Mouse (Mus musculus) lung, embryonic 16.5 days (tissue): ENCODE measurements around the gene Trp53i13. TPM values are rescaled to one million over a fixed set of nuclear protein-coding genes. Genes with fewer than 3 reads are reported as not detected.
A peak's percentile ranks its signal among the peaks of the same experiment; 100 is the strongest.

Experiments
- ATAC-seq: fragments of 200-750 bp; cut with Nextera tagmentation; 2 replicates; pipeline ENCODE4 v1.8.0; 2017; ENCODE audit warnings: low read depth, mild to moderate bottlenecking, moderate library complexity
- H3K27ac ChIP-seq: fragments of 300-500 bp; sonication (generic); 2 replicates; pipeline ENCODE4 v1.5.1; 2014; ENCODE audit warnings: mild to moderate bottlenecking, control low read depth, low read length
- H3K27me3 ChIP-seq: fragments of 300-500 bp; sonication (generic); 2 replicates; pipeline ENCODE4 v1.6.1; 2014; ENCODE audit warnings: low read depth, low read length, mixed read lengths; ENCODE audit not compliant: control insufficient read depth, insufficient read depth
- H3K36me3 ChIP-seq: fragments of 300-500 bp; sonication (generic); 2 replicates; pipeline ENCODE4 v1.6.1; 2014; ENCODE audit warnings: low read length; ENCODE audit not compliant: control insufficient read depth, insufficient read depth
- H3K4me1 ChIP-seq: fragments of 300-500 bp; sonication (generic); replicated peaks from 2 replicates; pipeline ENCODE4 v1.6.1; 2014; ENCODE audit warnings: low read length, mixed read lengths; ENCODE audit not compliant: control insufficient read depth, insufficient read depth
- H3K4me2 ChIP-seq: fragments of 300-500 bp; sonication (generic); 2 replicates; pipeline ENCODE4 v1.6.1; 2014; ENCODE audit warnings: low read depth, low read length, control low read depth
- H3K4me3 ChIP-seq: fragments of 300-500 bp; sonication (generic); 2 replicates; pipeline ENCODE4 v1.5.1; 2014; ENCODE audit warnings: mild to moderate bottlenecking, low read length, control low read depth
- H3K9ac ChIP-seq: fragments of 300-500 bp; sonication (generic); 2 replicates; pipeline ENCODE4 v1.6.1; 2014; ENCODE audit warnings: low read length, control low read depth
- H3K9me3 ChIP-seq: fragments of 300-500 bp; sonication (generic); 2 replicates; pipeline ENCODE4 v1.6.1; 2016; ENCODE audit warnings: low read length; ENCODE audit not compliant: control insufficient read depth
- WGBS: fragments of 180-500 bp; shearing (Covaris S2); extraction: QIAGEN DNeasy Blood & Tissue Kit; methylation state at CpG from one replicate; pipeline ENCODE4 v1.1.7; 2014; 5-methylcytosine and 5-hydroxymethylcytosine counted together
- polyA plus RNA-seq: library from polyadenylated mRNA; unstranded; fragments of >200 nt; fragmentation: Nextera tagmentation; extraction: Ambion mirVana; gene quantifications from 2 replicates; pipeline ENCODE4 v1.2.1, GENCODE M21; 2015

The Trp53i13 gene
- polyA plus RNA-seq, 1 experiment from 2014 or later: 31.3 TPM

GRCm38 (mm10) chr11:77471407-77471806 is 44.4 kb downstream of the Trp53i13 start:
- Histone ChIP-seq H3K27ac (no peak overlapping the region), H3K9me3 (no peaks in the 10 kb centered on the region), H3K4me1 (peaks cover 8% of the 10 kb centered on the region; the same call in 1 of the 2 replicates), H3K36me3 (peaks cover 12% of the 10 kb centered on the region; the same call in 1 of the 2 replicates), H3K4me2 (no peak overlapping the region), H3K9ac (no peak overlapping the region), H3K4me3 (no peak overlapping the region), H3K27me3 (peaks cover 17% of the 10 kb centered on the region)
- WGBS: 73% methylated on average over 28 of the region's 29 CpGs
- no peak for ATAC-seq

GRCm38 (mm10) chr11:77468397-77468796 is 47.4 kb downstream of the Trp53i13 start:
- H3K27me3 ChIP-seq: peaks cover 30% of the 10 kb centered on the region

GRCm38 (mm10) chr11:77467784-77468183 is 48.0 kb downstream of the Trp53i13 start:
- Histone ChIP-seq H3K27ac (no peak overlapping the region), H3K4me2 (peak overlapping the region; percentile 38), H3K4me1 (peaks cover 15% of the 10 kb centered on the region; the same call in 1 of the 2 replicates), H3K36me3 (peaks cover 12% of the 10 kb centered on the region; the same call in 1 of the 2 replicates), H3K4me3 (no peak overlapping the region), H3K9me3 (no peaks in the 10 kb centered on the region), H3K9ac (no peak overlapping the region), H3K27me3 (peaks cover 37% of the 10 kb centered on the region)
- peak; percentile 11; the same call in 1 of the 2 replicates for ATAC-seq
- 13% methylated on average over 20 of the region's 20 CpGs for WGBS

More at GRCm38 (mm10) chr11:77468397-77468796, 47.4 kb downstream of the Trp53i13 start:
- ATAC-seq: no peak
- H3K4me3 ChIP-seq: no peak overlapping the region
- peaks cover 13% of the 10 kb centered on the region; the same call in 1 of the 2 replicates for H3K4me1 ChIP-seq
- no peaks in the 10 kb centered on the region for H3K9me3 ChIP-seq
- no peak overlapping the region for H3K4me2 ChIP-seq
- no peak overlapping the region for H3K27ac ChIP-seq
- H3K36me3 ChIP-seq: peaks cover 12% of the 10 kb centered on the region; the same call in 1 of the 2 replicates
- H3K9ac ChIP-seq: no peak overlapping the region
- 80% methylated on average over 9 of the region's 9 CpGs for WGBS

GRCm38 (mm10) chr11:77467157-77467556 is 48.6 kb downstream of the Trp53i13 start:
- ATAC-seq: peak; percentile 42
- H3K9ac ChIP-seq: no peak overlapping the region
- H3K4me3 ChIP-seq: no peak overlapping the region
- H3K4me1 ChIP-seq: peaks cover 19% of the 10 kb centered on the region
- peaks cover 9% of the 10 kb centered on the region; the same call in 1 of the 2 replicates for H3K36me3 ChIP-seq
- WGBS: 2% methylated on average over 25 of the region's 25 CpGs
- no peaks in the 10 kb centered on the region for H3K9me3 ChIP-seq
- no peak overlapping the region for H3K27ac ChIP-seq
- H3K27me3 ChIP-seq: peaks cover 40% of the 10 kb centered on the region
- H3K4me2 ChIP-seq: peak overlapping the region; percentile 34

- no peak overlapping the region for H3K4me3 ChIP-seq
- H3K4me1 ChIP-seq: peaks cover 23% of the 10 kb centered on the region
- 29% methylated on average over 9 of the region's 9 CpGs for WGBS
- no peaks in the 10 kb centered on the region for H3K9me3 ChIP-seq
- H3K4me2 ChIP-seq: no peak overlapping the region
- peaks cover 3% of the 10 kb centered on the region; the same call in 1 of the 2 replicates for H3K36me3 ChIP-seq
- no peak for ATAC-seq
- no peak overlapping the region for H3K27ac ChIP-seq
- H3K27me3 ChIP-seq: peaks cover 43% of the 10 kb centered on the region
- no peak overlapping the region for H3K9ac ChIP-seq
Measured at GRCm38 (mm10) chr11:77466544-77466943, 49.2 kb downstream of the Trp53i13 start.

- H3K9me3 ChIP-seq: no peaks in the 10 kb centered on the region
- no peak overlapping the region for H3K9ac ChIP-seq
- 54% methylated on average over 3 of the region's 3 CpGs for WGBS
- no peak overlapping the region for H3K4me3 ChIP-seq
- peaks cover 23% of the 10 kb centered on the region for H3K4me1 ChIP-seq
- no peak overlapping the region for H3K27ac ChIP-seq
- H3K4me2 ChIP-seq: no peak overlapping the region
- no peaks in the 10 kb centered on the region for H3K36me3 ChIP-seq
- ATAC-seq: no peak
- peaks cover 46% of the 10 kb centered on the region for H3K27me3 ChIP-seq
Measured at GRCm38 (mm10) chr11:77465111-77465510, 50.7 kb downstream of the Trp53i13 start.

GRCm38 (mm10) chr11:77464684-77465083 is 51.1 kb downstream of the Trp53i13 start:
- Histone ChIP-seq H3K4me1 (peaks cover 23% of the 10 kb centered on the region), H3K27me3 (peaks cover 46% of the 10 kb centered on the region), H3K9me3 (no peaks in the 10 kb centered on the region), H3K9ac (no peak overlapping the region), H3K36me3 (no peaks in the 10 kb centered on the region), H3K4me2 (no peak overlapping the region), H3K27ac (no peak overlapping the region), H3K4me3 (no peak overlapping the region)
- WGBS: 28% methylated on average over 4 of the region's 4 CpGs
- peak; percentile 29; the same call in 1 of the 2 replicates for ATAC-seq

GRCm38 (mm10) chr11:77463786-77464185 is 52.0 kb downstream of the Trp53i13 start:
- Histone ChIP-seq H3K9ac (no peak overlapping the region), H3K4me3 (no peak overlapping the region), H3K36me3 (no peaks in the 10 kb centered on the region), H3K4me2 (no peak overlapping the region), H3K9me3 (no peaks in the 10 kb centered on the region), H3K27ac (no peak overlapping the region), H3K4me1 (peaks cover 23% of the 10 kb centered on the region), H3K27me3 (peaks cover 46% of the 10 kb centered on the region)
- ATAC-seq: no peak
- 71% methylated on average over 10 of the region's 10 CpGs for WGBS

GRCm38 (mm10) chr11:77463101-77463445 is 52.7 kb downstream of the Trp53i13 start:
- Histone ChIP-seq H3K4me1 (peaks cover 23% of the 10 kb centered on the region), H3K36me3 (no peaks in the 10 kb centered on the region), H3K9ac (peak overlapping the region; percentile 71), H3K9me3 (no peaks in the 10 kb centered on the region), H3K4me3 (peak overlapping the region; percentile 66), H3K27ac (no peak overlapping the region), H3K4me2 (peak overlapping the region; percentile 99), H3K27me3 (peaks cover 42% of the 10 kb centered on the region)
- 40% methylated on average over 8 of the region's 8 CpGs for WGBS
- ATAC-seq: no peak
